Mouse (Mus musculus) layer of hippocampus, adult 2 months (tissue): ENCODE data around the gene Sp6. TPM values are rescaled to one million over a fixed set of nuclear protein-coding genes. Genes with fewer than 3 reads are reported as not detected.

Source experiments
- DNase-seq, 2 experiments: peaks; one replicate each; pipeline ENCODE4 v3.0.0; 2022; ENCODE audit warnings: low spot score in 2 of 2
- H3K27ac ChIP-seq: fragments of 200-600 bp; 2 replicates; pipeline ENCODE4 v1.8.1; 2022
- H3K4me3 ChIP-seq: fragments of 200-600 bp; 2 replicates; pipeline ENCODE4 v1.8.1; 2022; ENCODE audit warnings: mild to moderate bottlenecking
- CTCF ChIP-seq: fragments of 200-600 bp; conservative IDR thresholded peaks from 2 replicates; pipeline ENCODE4 v1.8.1; 2022; ENCODE audit warnings: antibody characterized with exemption, mild to moderate bottlenecking, moderate library complexity
- microRNA-seq, 2 experiments: library from miRNA; unstranded; fragments of <30 nt; microRNA quantifications; one replicate each; pipeline ENCODE4 v1.2.0; 2021
- total RNA-seq, 2 experiments: library from RNA; stranded (reverse); gene quantifications; 2 replicates each; pipeline ENCODE4 v1.2.3; 2021

Sp6 gene
- total RNA-seq, 2 experiments from 2014 or later = 0.79 to 1.2 TPM

DNA sequence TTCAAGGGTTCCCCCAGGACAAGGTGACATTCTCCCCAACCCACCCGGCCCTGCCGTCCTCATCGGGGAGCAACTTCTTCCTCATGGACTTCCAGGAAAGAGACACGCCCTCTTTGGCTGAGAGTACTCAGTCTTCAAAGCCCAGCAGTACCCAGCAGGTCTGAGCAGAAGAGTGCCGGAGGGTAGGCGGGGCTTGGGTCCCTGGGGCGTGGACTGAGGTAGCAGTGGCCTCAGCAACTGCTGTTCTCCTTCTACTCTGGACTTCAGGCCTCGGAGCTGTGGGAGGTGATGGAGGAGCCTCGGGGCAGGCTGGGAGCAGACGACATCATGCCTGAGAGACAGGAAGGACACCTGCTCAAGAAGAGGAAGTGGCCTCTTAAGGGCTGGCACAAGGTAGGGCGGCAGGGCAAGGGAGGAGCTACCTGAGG is 39.0 kb downstream of the Sp6 start:
- no peak for DNase-seq
- no peak for TF ChIP-seq CTCF
- no peak overlapping the region; the same call in 1 of the 2 replicates for H3K4me3 ChIP-seq

DNA sequence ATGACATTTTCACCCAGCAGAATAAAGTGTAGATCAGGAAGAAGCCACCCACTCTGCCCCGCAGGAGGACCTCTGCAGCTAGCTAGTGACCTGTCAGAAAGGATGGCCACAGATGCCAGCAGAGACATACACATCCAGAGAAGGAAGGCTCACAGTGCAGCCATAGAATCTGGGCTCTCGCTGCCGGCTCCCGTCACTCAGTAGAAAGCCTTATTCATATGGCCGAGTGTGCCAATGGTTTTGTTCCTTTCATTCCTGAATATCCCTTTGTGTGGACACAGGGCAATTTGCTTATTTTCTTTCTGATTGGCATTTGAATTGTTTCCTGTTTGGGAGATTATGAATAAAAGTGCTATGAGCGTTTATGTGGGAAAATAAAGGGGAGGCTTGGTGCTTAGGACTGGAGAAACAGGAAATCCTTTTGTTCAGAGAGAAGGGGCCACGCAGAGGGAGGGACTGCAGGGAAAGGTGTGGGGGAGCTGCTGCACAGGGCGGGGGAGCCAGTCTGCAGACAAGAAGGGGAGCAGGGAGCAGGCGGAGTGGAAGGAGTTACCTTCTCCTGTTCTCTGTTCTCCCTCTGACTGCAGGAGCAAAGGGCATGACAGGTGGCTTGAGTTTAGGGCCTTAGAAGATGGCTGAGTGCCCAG is 50.2 kb downstream of the Sp6 start:
- H3K27ac ChIP-seq = peak overlapping the region; percentile 60
- DNase-seq = peak in 1 of 2 experiments; percentile 38
- no peak overlapping the region for H3K4me3 ChIP-seq
- TF ChIP-seq CTCF = no peak

More for the DNA sequence above, 39.0 kb downstream of the Sp6 start:
- H3K27ac ChIP-seq = no peak overlapping the region

DNA sequence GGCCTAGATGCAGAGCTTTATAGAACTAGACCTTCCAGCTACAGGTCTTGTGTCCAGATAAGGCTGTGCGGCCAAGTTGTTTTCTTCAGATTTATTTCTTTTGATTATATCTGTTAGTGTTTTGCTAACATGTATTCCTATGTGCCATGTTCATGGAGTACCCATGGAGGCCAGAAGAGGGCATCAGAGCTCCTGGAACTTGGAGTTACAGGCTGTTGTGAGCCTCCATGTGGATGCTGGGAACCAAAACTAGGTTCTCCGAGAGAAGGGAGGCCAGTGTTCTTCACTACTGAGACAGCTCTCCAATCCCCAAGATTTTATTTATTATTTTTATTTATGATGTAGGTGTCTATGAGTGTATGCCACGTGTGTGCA is 50.7 kb downstream of the Sp6 start:
- Histone ChIP-seq H3K4me3 (no peak overlapping the region), H3K27ac (peak overlapping the region; percentile 60)
- no peak for DNase-seq
- TF ChIP-seq CTCF = peak; percentile 63

DNA sequence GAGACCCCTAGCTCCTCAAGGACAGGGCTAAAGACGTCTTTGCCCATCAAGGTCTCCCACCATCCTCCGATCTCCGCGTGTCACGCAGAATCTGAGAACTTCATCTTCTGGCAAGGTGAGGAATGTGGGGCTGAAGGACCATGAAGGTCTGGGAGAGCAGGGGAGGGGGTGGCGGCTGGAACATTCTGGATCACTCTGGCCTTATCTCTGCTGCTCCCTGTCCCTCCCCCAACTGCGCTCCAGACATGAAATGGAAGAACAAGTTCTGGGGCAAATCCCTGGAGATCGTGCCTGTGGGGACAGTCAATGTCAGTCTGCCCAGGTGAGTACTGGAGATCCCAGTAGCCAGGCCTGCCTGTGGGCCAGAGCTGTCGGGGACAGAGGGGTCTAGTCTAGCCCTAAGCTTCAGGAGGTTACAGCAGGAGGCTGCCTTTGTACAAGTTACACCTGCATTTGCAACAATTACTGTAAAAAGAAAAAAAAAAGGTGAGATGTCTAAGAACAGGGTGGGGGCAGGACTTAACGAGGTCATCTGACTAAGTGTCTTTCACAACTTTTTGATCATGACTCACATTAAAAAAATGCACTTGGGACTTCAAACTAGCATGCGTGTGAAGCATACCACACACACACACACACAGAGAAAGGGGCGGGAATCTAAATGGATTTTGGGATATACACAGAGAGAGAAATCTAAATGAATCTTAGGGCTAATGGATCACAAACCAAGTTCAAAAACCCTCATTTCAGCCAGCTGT is 52.5 kb downstream of the Sp6 start:
- no peak for DNase-seq
- Histone ChIP-seq H3K4me3 (no peak overlapping the region), H3K27ac (no peak overlapping the region)
- TF ChIP-seq CTCF = no peak

DNA sequence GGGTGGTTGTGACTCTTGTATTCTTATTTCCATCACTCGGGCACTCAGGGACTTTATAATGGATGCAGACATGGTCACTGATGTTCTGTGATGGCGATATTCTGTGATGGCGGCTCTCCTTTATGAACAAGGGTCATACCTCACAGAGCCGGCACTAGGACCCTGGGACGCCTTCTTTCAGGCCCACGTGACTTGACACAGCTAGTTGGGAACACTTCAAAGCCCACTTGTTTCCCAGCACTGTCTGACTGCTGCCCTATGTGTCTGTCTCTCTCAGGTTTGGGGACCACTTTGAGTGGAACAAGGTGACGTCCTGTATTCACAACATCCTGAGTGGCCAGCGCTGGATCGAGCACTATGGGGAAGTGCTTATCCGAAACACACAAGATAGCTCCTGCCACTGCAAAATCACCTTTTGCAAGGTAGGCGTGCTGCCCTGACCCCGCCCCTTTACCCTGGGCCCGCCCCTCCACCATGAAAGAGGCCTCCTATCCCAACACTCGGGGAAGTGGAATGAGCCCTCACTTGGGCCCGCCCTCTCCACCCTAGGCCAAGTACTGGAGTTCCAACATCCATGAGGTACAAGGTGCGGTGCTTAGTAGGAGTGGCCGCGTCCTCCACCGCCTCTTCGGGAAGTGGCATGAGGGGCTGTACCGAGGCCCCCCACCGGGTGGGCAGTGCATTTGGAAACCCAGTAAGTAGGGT is 53.6 kb downstream of the Sp6 start:
- no peak for TF ChIP-seq CTCF
- no peak overlapping the region for H3K27ac ChIP-seq
- no peak overlapping the region for H3K4me3 ChIP-seq
- DNase-seq = no peak

DNA sequence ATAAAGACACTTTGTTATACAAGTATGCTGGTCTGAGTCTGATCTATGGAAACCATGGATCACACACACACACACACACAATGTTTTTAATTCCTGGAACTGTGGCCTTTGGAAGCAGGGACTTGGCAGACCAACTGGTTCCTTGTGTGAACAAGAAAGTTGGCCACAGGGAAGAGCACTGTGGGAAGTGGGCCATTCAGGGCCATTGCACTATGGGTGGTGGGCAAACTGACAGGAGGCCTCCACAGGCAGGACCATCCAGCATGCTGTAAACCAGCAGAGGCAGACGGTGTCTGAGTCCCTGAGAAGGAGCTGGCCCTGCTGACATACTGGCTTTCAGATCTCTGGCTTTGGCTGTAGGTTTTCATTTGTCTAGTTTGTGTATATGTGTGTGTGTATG is 56.1 kb downstream of the Sp6 start:
- TF ChIP-seq CTCF = no peak
- no peak for DNase-seq
- no peak overlapping the region for H3K27ac ChIP-seq

DNA sequence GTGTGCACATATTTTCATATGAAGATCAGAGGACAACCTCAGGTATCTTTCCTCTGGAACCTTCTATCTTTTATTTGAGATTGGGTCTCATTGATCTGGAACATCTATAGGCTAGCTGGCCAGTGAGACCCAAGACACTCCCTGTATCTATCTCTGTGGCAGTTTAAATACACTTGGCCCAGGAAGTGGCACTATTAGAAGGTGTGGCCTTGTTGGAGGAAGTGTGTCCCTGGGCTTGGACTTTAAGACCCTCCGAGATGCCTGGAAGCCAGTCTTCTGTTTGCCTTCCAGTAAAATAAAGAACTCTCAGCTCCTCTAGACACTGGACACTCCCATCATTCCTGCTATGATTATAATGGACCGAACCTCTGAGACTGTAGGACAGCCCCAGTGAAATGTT is 56.6 kb downstream of the Sp6 start:
- no peak overlapping the region for H3K4me3 ChIP-seq
- DNase-seq = no peak
- TF ChIP-seq CTCF = no peak
- no peak overlapping the region for H3K27ac ChIP-seq

More for the DNA sequence above, 56.1 kb downstream of the Sp6 start:
- no peak overlapping the region for H3K4me3 ChIP-seq

DNA sequence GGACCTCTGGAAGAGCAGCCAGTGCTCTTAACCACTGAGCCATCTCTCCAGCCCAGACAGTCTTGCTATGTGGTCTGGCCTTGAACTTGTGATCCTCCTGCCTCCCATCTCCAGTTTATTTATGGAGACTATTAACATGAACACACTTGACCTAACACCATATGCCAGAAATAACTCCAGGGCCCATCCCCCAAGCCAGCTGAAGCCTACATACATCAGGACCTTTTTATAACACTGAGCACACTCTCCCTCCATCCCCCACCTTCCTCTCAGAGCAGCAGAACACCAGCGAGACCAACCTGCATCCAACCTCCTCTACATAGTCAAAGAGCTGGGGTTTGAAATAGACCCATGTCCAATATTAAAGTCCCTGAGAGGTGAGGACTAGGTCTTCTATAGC is 57.9 kb downstream of the Sp6 start:
- no peak for DNase-seq
- Histone ChIP-seq H3K27ac (no peak overlapping the region), H3K4me3 (no peak overlapping the region)
- no peak for TF ChIP-seq CTCF

DNA sequence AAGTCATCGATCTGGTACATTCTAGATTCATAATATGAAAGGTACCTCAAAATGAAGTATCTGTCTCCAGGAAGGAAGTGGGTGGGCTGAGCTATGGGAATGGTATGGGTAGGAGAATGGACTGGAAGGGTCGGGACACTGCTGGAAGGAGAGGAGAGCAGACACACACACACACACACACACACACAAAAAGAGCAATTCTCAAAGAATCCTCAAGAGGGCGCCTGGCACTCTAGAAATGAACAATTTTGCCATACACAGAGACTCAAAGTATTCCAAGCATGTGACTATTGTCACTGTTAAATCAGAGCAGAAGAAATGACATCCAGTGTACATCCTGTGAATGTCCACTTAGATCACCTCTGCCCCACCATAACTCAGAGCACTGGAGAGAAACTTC is 59.3 kb downstream of the Sp6 start:
- H3K27ac ChIP-seq = no peak overlapping the region
- peak; percentile 55 to 75 for DNase-seq
- no peak overlapping the region for H3K4me3 ChIP-seq
- peak; percentile 82 for TF ChIP-seq CTCF

DNA sequence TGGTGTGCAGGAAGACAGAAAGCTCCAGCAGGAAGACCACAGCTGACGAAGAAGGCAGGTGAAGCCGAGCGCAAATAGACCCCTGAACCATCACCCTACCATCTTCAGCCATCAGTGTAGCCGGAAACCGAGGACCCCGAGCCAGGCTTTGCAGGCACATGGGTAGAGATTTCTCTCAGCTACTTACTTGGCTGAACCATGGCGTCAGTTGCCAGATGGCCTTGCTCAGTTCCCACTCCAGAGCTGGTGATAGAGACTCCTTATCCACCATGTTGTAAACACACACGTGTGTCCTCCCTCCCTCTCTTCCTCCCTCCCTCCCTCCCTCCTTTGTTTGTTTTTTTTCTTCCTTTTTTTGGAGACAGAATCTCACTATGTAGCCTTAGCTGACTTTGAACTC is 61.0 kb downstream of the Sp6 start:
- H3K27ac ChIP-seq = no peak overlapping the region
- H3K4me3 ChIP-seq = no peak overlapping the region
- DNase-seq = no peak
- no peak for TF ChIP-seq CTCF

Small RNAs within 50 kb of the gene (microRNA-seq; reads per million reads assigned to microRNA genes)
- 0 to 1.8 reads per million in 2 experiments for gene Mir8103

Other genes with a start within 250 kb of the Sp6 start
- gene Snx11, start 235.8 kb upstream of the Sp6 start, total RNA-seq = 10 to 100 TPM; 52.5 to 56.7 TPM
- gene Cbx1, start 224.3 kb upstream of the Sp6 start, total RNA-seq = 10 to 100 TPM; 44.6 to 47.4 TPM
- gene Nfe2l1, start 183.4 kb upstream of the Sp6 start, total RNA-seq = 100 to 1,000 TPM; 221 to 229 TPM
- 1 to 10 TPM; 5.9 to 7.0 TPM for gene Copz2, start 163.5 kb upstream of the Sp6 start, total RNA-seq
- 10 to 100 TPM; 34.5 to 41.6 TPM for gene Cdk5rap3, start 96.9 kb upstream of the Sp6 start, total RNA-seq
- gene Prr15l, start 85.3 kb upstream of the Sp6 start, total RNA-seq = not detected
- 10 to 100 TPM; 36.7 to 36.8 TPM for gene Pnpo, start 69.4 kb upstream of the Sp6 start, total RNA-seq
- 10 to 100 TPM; 15.9 to 17.2 TPM for gene Sp2, start 30.4 kb upstream of the Sp6 start, total RNA-seq
- 1 to 10 TPM; 4.9 to 5.5 TPM for gene Scrn2, start 16.5 kb downstream of the Sp6 start, total RNA-seq
- gene Lrrc46, start 28.0 kb downstream of the Sp6 start, total RNA-seq = 1 to 10 TPM; 1.1 to 1.2 TPM
- gene Mrpl10, start 28.2 kb downstream of the Sp6 start, total RNA-seq = 10 to 100 TPM; 74.0 to 81.6 TPM
- 10 to 100 TPM; 15.7 to 19.0 TPM for gene Osbpl7, start 37.2 kb downstream of the Sp6 start, total RNA-seq
- under 1 TPM; 0.17 to 0.23 TPM for gene Tbx21, start 101.9 kb downstream of the Sp6 start, total RNA-seq
- gene Tbkbp1, start 138.1 kb downstream of the Sp6 start, total RNA-seq = 10 to 100 TPM; 91.8 to 96.9 TPM
- 100 to 1,000 TPM; 128 to 133 TPM for gene Kpnb1, start 174.5 kb downstream of the Sp6 start, total RNA-seq